Mouse (Mus musculus): ENCODE data around the gene Farsb. TPM values are rescaled to one million over a fixed set of nuclear protein-coding genes. Genes with fewer than 3 reads are reported as not detected.
A peak's percentile ranks its signal among the peaks of the same experiment; 100 is the strongest.

Gene Farsb
- 89.4 and 93.1 TPM in 2 replicates for polyA plus RNA-seq (2015; fragmentation: Nextera tagmentation; extraction: Ambion mirVana)

DNA sequence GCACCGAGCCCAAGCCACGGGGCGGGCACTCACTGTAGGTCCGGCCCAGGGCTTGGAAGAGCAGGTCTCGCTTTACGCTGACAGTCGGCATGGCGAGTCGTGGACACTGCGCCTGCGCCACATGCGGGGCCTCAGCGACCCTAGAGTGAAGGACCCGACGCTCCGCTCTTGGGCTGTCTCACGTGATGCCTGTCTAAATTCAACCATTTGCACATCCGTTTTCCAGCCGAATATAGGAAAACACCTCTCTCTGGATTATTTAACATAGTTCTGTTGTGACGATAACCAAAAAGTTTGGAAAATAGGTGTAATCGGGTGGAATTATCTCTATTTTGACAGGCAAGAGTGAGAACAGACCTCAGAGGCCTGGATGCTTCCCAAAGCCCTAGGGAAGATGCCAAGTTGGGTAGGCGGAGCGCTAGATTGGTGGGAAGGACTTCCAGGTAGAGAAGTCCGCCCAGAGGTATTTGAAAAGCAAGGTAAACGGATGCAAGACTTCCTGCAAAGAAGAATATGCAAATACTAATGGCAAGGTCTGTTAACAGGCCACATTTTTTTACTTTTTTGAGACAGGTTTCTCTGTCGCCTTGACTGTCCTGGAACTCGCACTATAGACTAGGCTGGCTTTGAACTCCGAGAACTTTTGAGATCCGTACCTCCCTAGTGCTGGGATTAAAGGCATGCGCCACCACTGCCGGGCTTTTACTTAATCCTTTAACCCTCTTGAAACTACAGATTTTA, at the start of gene Farsb:
TSS of gene Farsb (minus strand) at position 146 of the 741 bp plus-strand sequence.
- under 1% methylated on average over 31 of the region's 31 CpGs for WGBS

DNA sequence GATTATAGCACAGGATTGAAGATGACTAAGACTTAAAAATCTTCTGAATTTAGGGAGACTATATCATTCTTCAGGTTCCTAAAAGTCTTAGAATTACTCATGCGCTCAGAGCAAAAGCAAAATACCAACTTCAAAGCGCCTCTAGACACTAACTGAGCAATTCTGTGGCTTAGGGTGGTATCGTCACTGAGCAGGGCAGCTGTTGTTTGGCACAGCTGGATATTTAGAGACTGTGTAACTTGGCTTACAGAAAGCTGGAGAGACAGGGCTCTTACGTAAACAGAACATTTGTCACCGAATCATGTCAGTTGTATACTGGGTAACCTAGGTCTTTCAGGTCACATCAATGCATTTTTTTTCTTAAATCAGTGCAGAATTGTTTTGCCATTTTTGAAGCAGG, 49.7 kb upstream of the Farsb start:
- Histone ChIP-seq H3K9ac (no peak overlapping the region), H3K27me3 (no peaks in the 10 kb centered on the region), H3K9me3 (replicated peaks) (no peaks in the 10 kb centered on the region), H3K4me1 (replicated peaks) (peaks cover 13% of the 10 kb centered on the region), H3K27ac (no peak overlapping the region), H3K4me2 (no peak overlapping the region), H3K36me3 (no peaks in the 10 kb centered on the region), H3K4me3 (no peak overlapping the region)
- WGBS = 77% methylated on average over 5 of the region's 5 CpGs
- ATAC-seq (replicated peaks; ENCODE audit: insufficient number of reproducible peaks, insufficient read depth, low FRiP score, low read depth) = no peak

More for the DNA sequence above, at the start of gene Farsb:
- H3K27ac ChIP-seq = peak within 1 kb of the TSS; percentile 54
- H3K4me3 ChIP-seq = peak within 1 kb of the TSS; percentile 93
- H3K9me3 ChIP-seq (replicated peaks) = no peaks in the 10 kb centered on the region
- peak within 1 kb of the TSS; percentile 89 for H3K9ac ChIP-seq
- peak within 1 kb of the TSS; percentile 84 for H3K4me2 ChIP-seq
- no peaks in the 10 kb centered on the region for H3K27me3 ChIP-seq
- H3K4me1 ChIP-seq (replicated peaks) = peaks cover 19% of the 10 kb centered on the region
- H3K36me3 ChIP-seq = no peaks in the 10 kb centered on the region
- peak; percentile 96 for ATAC-seq (replicated peaks; ENCODE audit: insufficient number of reproducible peaks, insufficient read depth, low FRiP score, low read depth)

DNA sequence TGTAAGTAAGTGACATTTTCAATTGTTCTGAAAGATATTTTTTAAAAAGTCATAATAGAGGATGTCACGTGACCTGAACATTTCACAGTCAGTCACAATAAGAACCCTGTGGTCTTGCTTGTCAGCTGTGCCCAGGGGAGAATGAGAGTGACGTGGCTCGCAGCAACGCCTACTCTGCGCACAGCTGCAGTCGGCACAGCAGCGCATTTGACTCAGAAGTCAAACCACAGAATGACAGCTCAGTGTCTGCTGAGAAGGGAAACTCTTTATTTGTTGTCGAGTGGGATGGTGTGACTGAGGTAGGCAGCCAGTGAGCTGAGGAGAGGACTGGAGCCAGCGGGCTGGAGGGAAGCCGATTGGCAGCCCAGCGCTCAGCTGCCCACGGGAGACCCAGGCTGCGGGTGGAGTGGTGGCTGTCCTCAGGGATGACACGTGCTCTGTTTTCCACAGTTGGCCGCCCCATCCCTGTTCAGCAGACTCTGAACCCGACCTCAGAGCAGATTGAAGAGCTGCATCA, 48.9 kb upstream of the Farsb start:
- peak; percentile 61; the same call in 1 of the 2 replicates for ATAC-seq (replicated peaks; ENCODE audit: insufficient number of reproducible peaks, insufficient read depth, low FRiP score, low read depth)
- H3K4me2 ChIP-seq = peak overlapping the region; percentile 77

DNA sequence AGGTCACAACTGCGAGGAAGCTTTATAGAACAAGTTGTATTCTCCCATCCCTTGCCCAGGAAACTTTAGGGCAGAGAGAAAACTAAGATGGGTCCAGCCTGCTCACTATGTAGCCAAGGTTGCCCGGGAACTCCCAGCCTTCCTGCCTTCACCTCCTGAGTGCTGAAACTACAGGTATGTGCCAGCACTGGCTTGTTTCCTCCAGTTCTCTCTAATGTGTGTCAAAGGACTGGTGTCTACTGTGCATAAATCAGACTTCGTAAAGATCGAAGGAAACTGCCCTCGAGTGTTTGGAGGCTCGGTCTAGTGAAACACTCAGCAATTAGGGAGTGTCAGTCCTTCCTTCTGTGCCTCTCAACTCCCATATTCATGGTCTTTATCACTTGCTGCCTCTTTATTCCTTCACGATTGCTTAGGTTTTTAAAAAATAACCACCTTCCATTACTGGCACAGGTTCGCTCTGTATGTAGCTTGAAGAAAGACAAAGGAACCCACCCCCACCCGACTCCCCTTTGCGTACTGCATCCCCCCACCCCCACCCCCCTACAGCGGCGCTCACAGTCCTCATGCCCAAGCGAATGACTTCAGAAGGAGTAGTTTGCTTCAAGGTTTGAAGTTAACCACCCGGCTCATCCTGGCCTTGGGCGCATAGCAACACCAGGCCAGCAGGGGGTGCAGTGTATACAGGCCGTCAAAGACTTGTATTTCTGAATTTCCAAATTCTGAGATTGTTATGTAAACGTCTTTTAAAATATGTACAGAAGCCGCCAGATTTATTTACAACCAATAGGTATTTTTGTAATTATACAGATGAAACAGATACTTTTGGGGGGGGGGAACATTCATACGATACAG, 47.8 kb upstream of the Farsb start:
- peak overlapping the region; percentile 54; the same call in 1 of the 2 replicates for H3K27ac ChIP-seq
- H3K4me2 ChIP-seq = peak overlapping the region; percentile 77
- H3K36me3 ChIP-seq = no peaks in the 10 kb centered on the region
- H3K4me1 ChIP-seq (replicated peaks) = peaks cover 13% of the 10 kb centered on the region
- no peaks in the 10 kb centered on the region for H3K27me3 ChIP-seq
- 0 out of 2 replicates have a peak overlapping the region, but pooled peaks have one; percentile 52 for H3K9ac ChIP-seq
- no peak; the same call in 1 of the 2 replicates for ATAC-seq (replicated peaks; ENCODE audit: insufficient number of reproducible peaks, insufficient read depth, low FRiP score, low read depth)
- no peaks in the 10 kb centered on the region for H3K9me3 ChIP-seq (replicated peaks)
- peak overlapping the region; percentile 51 for H3K4me3 ChIP-seq
- WGBS = 35% methylated on average over 19 of the region's 19 CpGs

More for the DNA sequence above, 48.9 kb upstream of the Farsb start:
- Histone ChIP-seq H3K36me3 (no peaks in the 10 kb centered on the region), H3K9ac (peak overlapping the region; percentile 52), H3K4me1 (replicated peaks) (peaks cover 13% of the 10 kb centered on the region), H3K4me3 (peak overlapping the region; percentile 51), H3K27me3 (no peaks in the 10 kb centered on the region), H3K27ac (peak overlapping the region; percentile 54), H3K9me3 (replicated peaks) (no peaks in the 10 kb centered on the region)
- WGBS = 19% methylated on average over 16 of the region's 16 CpGs

DNA sequence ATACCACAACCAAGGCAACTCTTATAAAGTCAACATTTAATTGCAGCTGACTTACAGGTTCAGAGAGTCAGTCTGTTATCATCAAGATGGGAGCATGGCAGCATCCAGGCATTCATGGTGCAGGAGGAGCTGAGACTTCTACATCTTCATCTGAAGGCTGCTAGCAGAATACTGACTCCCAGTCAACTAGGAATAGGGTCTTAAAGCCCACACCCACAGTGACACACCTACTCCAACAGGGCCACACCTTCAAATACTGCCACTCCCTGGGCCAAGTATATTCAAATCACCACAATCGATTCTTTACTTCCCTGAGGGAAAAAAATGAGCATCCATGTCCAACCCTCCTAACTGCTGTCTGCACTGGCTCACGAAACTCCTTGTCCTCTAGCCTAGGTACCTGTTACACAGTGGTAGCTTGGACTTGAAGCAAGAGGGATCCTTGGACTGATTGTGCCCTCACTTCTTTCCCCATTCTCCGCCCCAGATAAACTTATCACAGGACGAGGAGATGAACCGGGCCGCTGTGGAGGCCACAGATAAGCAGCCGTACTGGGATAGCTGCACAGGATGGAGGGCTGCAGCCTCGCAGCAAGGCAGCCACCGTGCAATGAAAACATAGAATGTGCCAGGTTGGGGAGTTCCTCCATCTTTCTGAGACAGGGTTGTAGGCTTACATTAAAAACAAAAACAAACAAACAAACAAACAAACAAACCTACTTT, 45.9 kb upstream of the Farsb start:
- Histone ChIP-seq H3K36me3 (no peaks in the 10 kb centered on the region), H3K27ac (no peak overlapping the region), H3K27me3 (no peaks in the 10 kb centered on the region), H3K9me3 (replicated peaks) (no peaks in the 10 kb centered on the region), H3K4me1 (replicated peaks) (peaks cover 13% of the 10 kb centered on the region), H3K4me2 (no peak overlapping the region), H3K4me3 (no peak overlapping the region), H3K9ac (no peak overlapping the region)
- WGBS = 55% methylated on average over 9 of the region's 9 CpGs
- ATAC-seq (replicated peaks; ENCODE audit: insufficient number of reproducible peaks, insufficient read depth, low FRiP score, low read depth) = no peak

DNA sequence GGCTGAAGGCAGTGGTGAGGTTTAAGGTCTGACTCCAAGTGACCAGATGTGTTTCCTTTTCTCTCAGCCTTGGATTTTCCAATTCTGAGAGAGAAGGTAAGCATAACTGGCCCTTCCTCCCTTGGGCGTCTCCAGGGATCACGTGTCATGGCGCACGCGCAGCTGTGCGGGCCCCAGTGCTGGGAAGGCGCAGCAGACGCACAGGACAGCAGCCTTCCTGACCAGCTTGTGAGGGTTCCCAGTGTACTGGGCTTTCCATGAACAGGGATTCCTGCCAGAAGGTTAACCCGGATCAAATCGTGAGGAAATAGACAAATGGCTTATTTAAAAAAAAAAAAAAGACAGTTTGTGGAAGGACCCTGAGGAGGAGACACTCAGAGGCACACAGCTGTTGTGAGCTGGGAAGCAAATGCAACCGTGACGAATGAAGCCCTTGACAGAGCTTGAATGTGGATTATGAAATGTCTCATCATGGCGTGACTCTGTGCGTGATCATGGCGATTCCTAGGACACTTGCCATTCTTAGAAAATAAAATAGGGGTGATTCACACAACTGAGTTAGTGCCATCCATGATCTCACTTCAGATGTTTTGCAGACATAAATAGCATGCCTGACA, 43.6 kb upstream of the Farsb start:
- Histone ChIP-seq H3K4me2 (no peak overlapping the region), H3K9me3 (replicated peaks) (no peaks in the 10 kb centered on the region), H3K9ac (no peak overlapping the region), H3K4me1 (replicated peaks) (no peaks in the 10 kb centered on the region; the same call in 1 of the 2 replicates), H3K27me3 (no peaks in the 10 kb centered on the region), H3K36me3 (no peaks in the 10 kb centered on the region), H3K4me3 (no peak overlapping the region), H3K27ac (no peak overlapping the region)
- WGBS = 81% methylated on average over 15 of the region's 15 CpGs
- ATAC-seq (replicated peaks; ENCODE audit: insufficient number of reproducible peaks, insufficient read depth, low FRiP score, low read depth) = no peak

DNA sequence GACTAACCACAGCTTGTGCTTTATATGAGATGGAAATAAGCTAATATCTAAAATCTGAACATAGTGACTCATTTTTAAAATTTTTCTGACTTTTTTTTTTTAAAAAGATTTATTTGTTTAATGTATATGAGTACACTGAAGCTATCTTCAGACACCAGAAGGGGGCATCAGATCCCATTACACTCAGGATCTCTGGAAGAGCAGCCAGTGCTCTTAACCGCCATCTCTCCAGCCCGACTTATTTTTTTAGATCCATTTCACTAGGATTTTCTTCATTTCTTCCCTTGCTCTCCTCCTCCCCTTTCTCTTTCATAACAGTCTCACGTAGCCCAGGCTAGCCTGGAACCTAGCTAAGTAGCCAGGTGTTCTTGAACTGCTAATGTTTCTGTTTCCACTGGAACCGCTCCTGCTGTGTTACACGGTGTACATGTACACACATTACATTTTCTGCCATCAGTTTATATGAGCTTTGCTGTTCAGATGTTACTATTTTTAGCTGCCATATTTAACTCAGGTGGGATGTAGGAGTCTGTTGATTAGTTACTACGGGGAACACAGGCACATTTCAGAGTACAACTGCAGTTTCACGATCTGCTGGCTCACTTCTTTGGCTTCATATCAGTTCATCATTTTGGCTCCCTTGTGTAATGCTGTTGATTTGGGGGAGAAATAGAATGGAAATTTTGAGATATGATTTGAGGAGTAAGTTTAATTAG, 42.0 kb upstream of the Farsb start:
- 56% methylated on average over 7 of the region's 7 CpGs for WGBS

DNA sequence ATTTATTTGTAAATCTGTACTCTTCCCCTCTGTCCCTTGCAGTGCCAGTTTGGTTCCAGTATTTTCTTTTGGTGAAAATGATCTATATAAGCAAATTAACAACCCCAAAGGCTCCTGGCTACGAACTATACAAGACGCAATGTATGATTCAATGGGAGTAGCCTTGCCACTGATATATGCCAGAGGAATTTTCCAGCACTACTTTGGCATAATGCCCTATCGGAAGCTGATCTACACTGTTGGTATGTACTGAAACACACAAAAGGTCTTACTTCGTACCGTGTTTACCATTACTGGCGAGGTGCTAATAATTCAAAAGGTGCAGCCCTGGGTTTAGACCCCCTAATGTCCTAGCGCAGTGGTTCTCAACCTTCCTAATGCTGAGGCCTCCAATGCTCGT, 40.3 kb upstream of the Farsb start:
- H3K27ac ChIP-seq = no peak overlapping the region
- no peaks in the 10 kb centered on the region for H3K27me3 ChIP-seq
- no peak overlapping the region for H3K4me2 ChIP-seq
- H3K4me1 ChIP-seq (replicated peaks) = no peaks in the 10 kb centered on the region; the same call in 1 of the 2 replicates
- no peaks in the 10 kb centered on the region for H3K36me3 ChIP-seq
- no peaks in the 10 kb centered on the region for H3K9me3 ChIP-seq (replicated peaks)
- no peak for ATAC-seq (replicated peaks; ENCODE audit: insufficient number of reproducible peaks, insufficient read depth, low FRiP score, low read depth)
- 87% methylated on average over 8 of the region's 8 CpGs for WGBS
- no peak overlapping the region for H3K9ac ChIP-seq
- H3K4me3 ChIP-seq = no peak overlapping the region

More for the DNA sequence above, 42.0 kb upstream of the Farsb start:
- H3K27me3 ChIP-seq = no peaks in the 10 kb centered on the region
- no peak overlapping the region for H3K4me3 ChIP-seq
- no peaks in the 10 kb centered on the region for H3K9me3 ChIP-seq (replicated peaks)
- no peak for ATAC-seq (replicated peaks; ENCODE audit: insufficient number of reproducible peaks, insufficient read depth, low FRiP score, low read depth)
- no peak overlapping the region for H3K27ac ChIP-seq
- H3K4me2 ChIP-seq = no peak overlapping the region
- H3K36me3 ChIP-seq = no peaks in the 10 kb centered on the region
- H3K9ac ChIP-seq = no peak overlapping the region
- no peaks in the 10 kb centered on the region; the same call in 1 of the 2 replicates for H3K4me1 ChIP-seq (replicated peaks)

DNA sequence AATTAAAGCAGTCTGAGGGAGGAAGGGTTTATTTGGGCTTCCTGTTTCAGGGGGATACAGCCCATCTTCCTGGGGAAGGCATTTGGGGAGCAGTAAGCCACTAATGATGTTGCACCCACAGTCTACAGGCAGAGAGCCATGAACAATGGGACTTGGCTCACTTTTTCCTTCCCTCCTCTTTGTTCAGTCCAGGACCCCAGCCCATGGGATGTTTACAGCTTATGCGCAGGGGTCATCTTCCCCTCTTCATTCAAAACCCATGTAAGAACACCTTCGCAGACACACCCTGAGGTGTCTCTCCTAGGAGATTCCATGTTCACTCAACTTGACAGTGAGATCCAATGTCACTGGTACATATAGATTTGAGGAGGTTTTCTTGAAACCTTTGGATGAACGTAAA, 39.7 kb upstream of the Farsb start:
- Histone ChIP-seq H3K4me1 (replicated peaks) (no peaks in the 10 kb centered on the region; the same call in 1 of the 2 replicates), H3K36me3 (no peaks in the 10 kb centered on the region), H3K4me2 (no peak overlapping the region), H3K27ac (no peak overlapping the region), H3K9me3 (replicated peaks) (no peaks in the 10 kb centered on the region), H3K27me3 (no peaks in the 10 kb centered on the region), H3K9ac (no peak overlapping the region), H3K4me3 (no peak overlapping the region)
- WGBS = 85% methylated on average over 3 of the region's 3 CpGs
- no peak for ATAC-seq (replicated peaks; ENCODE audit: insufficient number of reproducible peaks, insufficient read depth, low FRiP score, low read depth)

DNA sequence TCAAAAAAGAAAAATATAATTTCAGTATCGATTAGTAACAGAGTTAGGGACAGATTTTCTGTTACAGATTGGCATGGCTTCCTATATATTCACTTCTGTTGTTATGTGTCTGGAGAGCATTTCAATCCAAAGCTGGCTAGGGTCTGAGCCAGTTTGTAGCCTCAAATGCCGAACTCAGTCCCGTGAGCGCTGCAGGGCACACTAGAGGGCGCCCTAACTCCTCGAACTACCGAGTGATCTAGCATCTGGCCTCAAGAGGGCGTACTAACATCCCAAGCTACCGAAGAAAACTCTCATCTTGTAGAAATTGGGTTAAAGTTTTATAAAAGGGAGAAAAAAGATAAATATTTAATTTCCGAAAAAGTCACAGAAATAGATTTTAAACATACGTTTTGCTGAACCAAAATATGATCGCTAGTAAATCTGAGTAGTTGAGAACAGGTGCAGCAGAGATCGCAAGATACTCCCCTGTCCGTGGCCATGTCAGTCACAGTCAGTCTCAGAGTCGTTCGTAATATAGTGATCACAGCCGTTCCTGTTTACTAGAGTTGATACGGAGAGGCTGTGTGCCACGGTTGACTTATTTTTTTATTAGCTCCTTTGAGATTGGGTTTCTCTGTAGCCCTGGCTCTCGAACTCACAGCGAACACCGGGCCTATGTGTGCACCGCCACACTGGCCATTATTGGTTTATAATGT, 36.6 kb upstream of the Farsb start:
- no peaks in the 10 kb centered on the region for H3K4me1 ChIP-seq (replicated peaks)
- H3K27me3 ChIP-seq = no peaks in the 10 kb centered on the region
- 49% methylated on average over 23 of the region's 23 CpGs for WGBS
- H3K4me2 ChIP-seq = no peak overlapping the region
- H3K9ac ChIP-seq = no peak overlapping the region
- H3K36me3 ChIP-seq = no peaks in the 10 kb centered on the region
- H3K27ac ChIP-seq = no peak overlapping the region
- no peak for ATAC-seq (replicated peaks; ENCODE audit: insufficient number of reproducible peaks, insufficient read depth, low FRiP score, low read depth)
- H3K9me3 ChIP-seq (replicated peaks) = no peaks in the 10 kb centered on the region
- no peak overlapping the region for H3K4me3 ChIP-seq

Data from heart, embryonic 15.5 days (tissue).